Mouse (Mus musculus) hematopoietic stem cell, adult 5-6 weeks (primary cell): ENCODE results near the gene Cox8b. TPM values are rescaled to one million over a fixed set of nuclear protein-coding genes. Genes with fewer than 3 reads are reported as not detected.

ENCODE experiments used
- ATAC-seq, 2 experiments: fragments of 125-278 bp in 1 of 2; replicated peaks in 1 of 2; 2 replicates each; pipeline ENCODE4 v1.8.0; 2016 to 2017; ENCODE audit warnings: inconsistent platforms in 2 of 2, mild to moderate bottlenecking in 2 of 2, moderate number of reproducible peaks in 2 of 2, low read depth in 1 of 2, moderate TSS enrichment in 1 of 2; ENCODE audit not compliant: low FRiP score in 2 of 2, poor library complexity in 2 of 2, severe bottlenecking in 2 of 2, insufficient read depth in 1 of 2, low TSS enrichment in 1 of 2
- total RNA-seq: library from RNA; stranded (forward); fragments of 172-1452, 232-1000 nt; gene quantifications from 2 replicates; pipeline ENCODE4 v1.2.3, GENCODE M21; 2017

The Cox8b gene
- total RNA-seq, 1 experiment from 2014 or later = not detected

GRCm38 (mm10) chr7:140890636-140891035, 9.6 kb downstream of the Cox8b start:
- 0 out of 4 replicates have a peak, but pooled peaks of 1 of the 2 experiments have one; percentile 39 for ATAC-seq

DNA sequence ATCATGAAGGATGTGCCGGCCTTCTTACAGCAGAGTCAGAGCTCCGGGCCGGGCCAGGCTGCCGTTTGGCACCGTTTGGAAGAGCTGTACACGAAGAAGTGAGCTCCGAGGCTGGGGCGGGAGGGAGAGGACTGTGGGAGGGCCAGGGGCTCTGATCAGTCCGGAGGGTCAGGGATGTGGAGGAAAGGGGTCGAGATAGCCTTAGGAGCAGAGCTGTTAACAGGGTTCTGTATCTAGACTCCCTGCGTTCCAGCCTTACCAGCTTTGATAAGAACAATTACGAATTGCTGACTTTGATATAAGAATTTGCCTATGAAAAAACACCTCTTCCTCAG, 17.8 kb downstream of the Cox8b start:
- ATAC-seq = no peak

DNA sequence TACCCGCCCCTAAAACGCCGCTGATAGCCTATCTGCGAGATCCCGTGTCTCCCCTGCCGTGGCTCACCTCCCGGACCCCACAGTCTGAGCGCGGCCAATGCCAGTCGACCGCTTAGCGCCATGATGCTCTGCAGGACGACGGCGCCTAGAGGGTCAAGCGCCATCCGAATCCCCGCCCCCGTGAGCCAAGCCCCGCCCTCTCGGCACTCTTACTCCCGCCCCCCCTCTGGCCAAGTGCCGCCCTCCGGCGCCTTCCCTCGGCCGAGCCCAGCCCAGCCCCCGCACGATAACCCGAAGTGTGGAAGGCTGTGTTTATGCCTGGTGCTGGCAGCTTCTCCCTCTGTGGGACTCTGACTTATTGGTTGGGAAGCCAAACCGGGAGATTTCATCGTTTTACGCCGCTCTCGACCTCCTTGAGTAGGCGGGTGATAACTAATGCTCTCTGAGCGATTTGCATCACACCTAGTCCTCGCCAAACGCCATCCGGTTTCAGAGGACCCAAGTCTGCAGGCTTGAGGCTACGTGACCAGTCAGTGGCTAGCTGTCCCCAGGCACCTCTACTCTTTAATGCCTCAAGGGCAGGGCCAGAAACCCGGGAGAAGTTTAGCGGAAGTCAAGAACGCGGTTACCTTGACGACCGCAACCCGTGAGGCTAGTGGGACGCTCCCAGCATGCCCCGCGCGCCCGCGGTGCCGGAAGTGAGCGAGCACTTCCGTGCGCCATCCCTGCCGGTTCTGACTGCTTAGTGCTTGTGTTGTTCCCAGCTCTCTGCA, 18.4 kb downstream of the Cox8b start, which contains the start of the genes Psmd13 and Sirt3:
Gene Psmd13 (plus strand): TSS at position 273 of the 773 bp plus-strand sequence.
Gene Sirt3 (minus strand): TSS at position 614 of the 773 bp plus-strand sequence.
- peak; percentile 82 to 86 for ATAC-seq

GRCm38 (mm10) chr7:140880865-140881515, 19.3 kb downstream of the Cox8b start:
- no peak for ATAC-seq

- no peak for ATAC-seq
Observed at GRCm38 (mm10) chr7:140880419-140880818, 19.8 kb downstream of the Cox8b start.

GRCm38 (mm10) chr7:140879355-140879754, 20.9 kb downstream of the Cox8b start:
- ATAC-seq = peak; percentile 41 to 57

DNA sequence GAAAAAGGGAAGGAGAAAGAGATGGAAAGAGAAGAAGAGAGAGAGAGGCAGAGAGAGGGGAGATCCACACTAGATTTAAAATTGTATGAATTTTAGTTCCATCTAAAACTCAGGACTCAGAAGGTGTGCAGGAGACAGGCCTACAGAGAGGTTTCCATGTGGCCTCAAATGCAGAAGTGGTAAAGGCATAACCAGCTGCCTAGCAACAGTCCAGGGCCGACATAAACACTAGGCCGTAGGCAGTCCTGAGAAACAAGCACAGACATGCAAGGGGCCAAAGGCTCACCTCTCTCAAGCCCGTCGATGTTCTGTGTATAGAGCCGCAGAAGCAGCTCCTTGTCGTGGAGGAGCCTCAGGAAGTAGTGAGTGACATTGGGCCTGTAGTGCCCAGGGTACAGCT, 22.9 kb downstream of the Cox8b start:
- ATAC-seq = peak; percentile 50 to 55

DNA sequence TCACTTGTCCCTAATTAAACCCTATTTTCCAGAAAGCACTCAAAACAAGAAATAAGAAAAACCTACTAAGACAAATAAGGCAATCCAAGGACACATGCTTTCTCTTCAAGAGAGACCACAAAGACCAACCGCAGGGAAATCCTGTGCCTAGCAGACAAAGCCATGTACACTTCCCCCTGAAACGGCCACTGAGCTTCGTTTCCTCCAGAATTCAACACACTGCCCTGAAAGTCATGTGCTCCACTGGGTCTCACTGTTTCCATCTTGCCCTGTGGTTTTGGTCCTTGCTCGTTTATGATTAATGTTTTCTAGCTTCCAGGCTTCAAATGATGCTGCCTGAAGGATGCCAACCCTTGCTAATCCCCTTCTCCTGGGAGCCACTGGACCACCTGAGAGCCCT, 26.0 kb downstream of the Cox8b start:
- peak; percentile 82 to 85 for ATAC-seq

- no peak for ATAC-seq
Observed at GRCm38 (mm10) chr7:140864761-140865160, 35.5 kb downstream of the Cox8b start.

- ATAC-seq = no peak
Observed at GRCm38 (mm10) chr7:140860728-140861127, 39.5 kb downstream of the Cox8b start.

DNA sequence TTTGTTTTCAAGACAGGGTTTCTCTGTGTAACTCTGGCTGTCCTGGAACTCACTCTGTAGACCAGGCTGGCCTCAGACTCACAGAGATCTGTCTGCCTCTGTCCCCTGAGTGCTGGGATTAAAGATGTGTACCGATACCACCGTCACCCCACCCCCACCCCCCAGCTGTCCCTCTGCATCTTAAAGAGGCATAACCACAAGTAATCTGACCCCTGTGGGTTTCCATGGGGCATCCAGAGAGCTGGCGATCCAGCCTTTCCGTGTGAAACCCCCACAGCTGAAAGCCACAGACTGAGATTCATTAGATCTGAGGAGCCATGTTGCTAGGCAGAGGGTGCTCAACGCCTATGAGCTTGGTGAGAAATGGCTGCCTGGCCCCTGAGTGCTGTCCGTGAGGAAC, 40.2 kb downstream of the Cox8b start:
- no peak for ATAC-seq

- no peak for ATAC-seq
Observed at GRCm38 (mm10) chr7:140858746-140859145, 41.5 kb downstream of the Cox8b start.

GRCm38 (mm10) chr7:140857550-140858505, 42.4 kb downstream of the Cox8b start, which contains the start of gene Bet1l:
Bet1l (minus strand) TSS chr7:140857577.
- peak; percentile 1 to 19; a peak in 1 of 4 replicates for ATAC-seq

GRCm38 (mm10) chr7:140856785-140857549, 43.3 kb downstream of the Cox8b start, which contains the start of gene Ric8a:
Ric8a (plus strand) TSS chr7:140856957.
- peak; percentile 72 to 75 for ATAC-seq

- peak; percentile 57 to 61 for ATAC-seq
Observed at GRCm38 (mm10) chr7:140855860-140856784, 44.1 kb downstream of the Cox8b start, which contains the start of gene Gm45785. Gm45785 (minus strand) TSS chr7:140856331.

DNA sequence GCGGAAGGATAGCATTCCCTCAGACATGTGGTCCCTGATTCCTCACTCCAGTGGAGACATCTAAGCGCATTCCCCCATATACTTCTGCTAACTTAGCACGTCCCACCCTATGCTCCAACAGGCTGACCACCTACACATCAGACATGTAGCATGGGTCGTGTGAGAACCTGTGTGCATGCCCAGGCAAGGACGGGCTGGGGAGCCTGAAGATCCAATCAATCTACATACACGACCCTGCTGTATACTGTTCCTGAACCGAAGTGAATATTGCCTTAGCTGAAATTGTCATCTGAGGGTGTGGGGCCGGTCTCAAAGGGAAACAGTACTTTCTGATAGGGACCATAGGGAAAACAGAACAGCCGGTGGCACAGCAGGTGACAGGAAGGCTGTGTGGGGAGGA, 45.1 kb downstream of the Cox8b start:
- ATAC-seq = no peak
